Mouse (Mus musculus): ENCODE measurements at regions not wholly inside any gene's neighbourhood (a gene's known extent, or its start where the extent isn't known, plus 50 kb on each side); places are given as distances from the start of the nearest gene placed in this dataset.

DNA sequence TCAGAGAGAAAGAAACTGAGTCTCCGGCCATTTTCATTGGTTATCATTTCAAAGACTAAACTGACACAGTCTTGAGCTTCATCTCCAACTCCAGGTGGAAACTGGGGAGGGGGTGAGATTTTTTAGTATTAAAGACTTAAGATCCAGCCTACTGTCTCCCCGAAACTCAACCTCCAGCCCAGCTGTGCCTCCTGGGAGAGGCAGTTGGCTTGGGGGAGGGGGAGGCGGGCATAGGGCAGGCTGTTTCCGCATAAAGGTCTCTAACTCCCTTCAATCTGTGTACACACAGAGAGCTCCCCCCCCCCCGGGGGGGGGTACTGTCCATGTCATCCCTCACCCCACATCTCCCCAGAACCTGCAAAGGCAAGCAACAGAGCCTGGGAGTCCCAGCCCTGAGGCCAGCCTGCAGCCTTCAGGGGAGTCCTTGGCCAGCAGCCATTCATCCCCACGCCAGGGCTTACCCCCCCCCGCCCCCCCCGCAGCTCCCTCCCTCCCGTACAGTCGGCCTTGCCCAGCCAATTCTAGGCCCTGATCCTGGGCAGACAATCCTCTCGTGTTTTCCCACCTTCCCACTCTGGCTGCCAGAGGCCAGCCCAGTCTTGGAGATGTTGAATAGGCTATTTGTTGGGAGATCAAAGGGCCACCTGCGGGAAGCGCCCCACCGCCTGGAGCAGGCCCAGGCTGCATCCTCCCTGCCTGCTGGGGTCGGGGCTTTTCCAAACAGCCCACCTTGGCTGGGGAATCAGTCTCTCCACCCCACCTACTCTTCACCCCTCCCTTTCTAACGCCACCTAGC lies 245.2 kb downstream of the Bcl11b start:
- DNase-seq (ENCODE audit: low spot score in 2 of 2): no peak

- no peak for DNase-seq (ENCODE audit: low spot score in 2 of 2)
Observed at GRCm38 (mm10) chr12:107759291-107759690, 244.1 kb downstream of the Bcl11b start.

DNA sequence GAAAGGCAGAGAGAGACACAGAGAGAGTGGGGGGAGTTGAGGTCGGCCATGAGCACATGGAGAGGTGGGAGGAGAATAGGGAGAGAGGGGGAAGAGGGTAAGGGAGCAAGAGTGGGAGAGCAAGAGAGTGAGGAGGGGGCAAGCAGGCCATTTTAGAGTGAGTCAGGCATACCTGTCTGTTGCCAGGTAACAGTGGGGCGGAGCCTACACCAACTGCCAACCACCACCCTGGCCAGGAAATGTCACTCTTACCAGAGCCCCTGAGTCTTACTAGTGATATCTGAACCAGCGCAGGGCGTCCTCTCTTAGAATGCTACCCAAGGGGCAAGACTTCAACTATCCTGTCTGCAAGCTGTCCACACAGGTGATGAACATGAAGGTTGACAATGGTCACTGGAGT lies 243.5 kb downstream of the Bcl11b start:
- no peak for DNase-seq (ENCODE audit: low spot score in 2 of 2)

- DNase-seq (ENCODE audit: low spot score in 2 of 2): no peak
Observed at GRCm38 (mm10) chr12:107762140-107762539, 241.3 kb downstream of the Bcl11b start.

GRCm38 (mm10) chr12:107769801-107770515 lies 233.4 kb downstream of the Bcl11b start:
- DNase-seq (ENCODE audit: low spot score in 2 of 2): no peak

DNA sequence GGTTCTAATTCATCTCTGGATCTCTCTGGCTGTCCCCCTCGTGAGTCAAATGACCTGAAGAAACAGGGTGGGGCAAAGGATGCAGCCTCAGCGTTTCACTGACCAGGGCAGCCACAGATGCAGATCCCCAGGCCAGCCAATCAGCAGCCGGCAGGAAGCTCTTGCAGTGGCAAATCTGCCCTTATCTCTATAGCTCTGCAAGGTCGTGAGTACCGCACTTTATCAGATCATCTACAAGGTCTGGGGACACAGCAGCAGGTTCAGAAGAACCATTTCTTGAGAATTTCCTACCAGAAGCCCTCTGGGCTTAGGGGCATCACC lies 232.9 kb downstream of the Bcl11b start:
- no peak for DNase-seq (ENCODE audit: low spot score in 2 of 2)

DNA sequence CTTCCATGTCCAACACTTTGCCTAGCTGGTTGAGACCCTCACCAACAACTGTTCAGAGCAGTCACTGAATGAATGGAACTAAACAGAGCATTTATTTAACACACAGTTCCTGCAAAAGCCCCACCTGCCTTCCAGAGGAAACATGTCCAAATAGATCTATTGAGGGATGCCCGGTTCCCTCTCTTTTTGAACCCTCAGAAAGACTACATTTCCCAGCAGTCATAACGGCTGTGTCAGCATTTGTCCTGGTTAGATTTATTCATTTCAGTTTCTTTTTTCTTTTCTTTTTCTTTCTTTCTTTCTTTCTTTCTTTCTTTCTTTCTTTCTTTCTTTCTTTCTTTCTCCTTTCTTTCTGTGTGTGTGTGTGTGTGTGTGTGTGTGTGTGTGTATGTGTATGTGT lies 232.1 kb downstream of the Bcl11b start:
- no peak for DNase-seq (ENCODE audit: low spot score in 2 of 2)

- no peak for DNase-seq (ENCODE audit: low spot score in 2 of 2)
Observed at GRCm38 (mm10) chr12:107771809-107772208, 231.6 kb downstream of the Bcl11b start.

- no peak for DNase-seq (ENCODE audit: low spot score in 2 of 2)
Observed at GRCm38 (mm10) chr12:107778046-107778445, 225.4 kb downstream of the Bcl11b start.

DNA sequence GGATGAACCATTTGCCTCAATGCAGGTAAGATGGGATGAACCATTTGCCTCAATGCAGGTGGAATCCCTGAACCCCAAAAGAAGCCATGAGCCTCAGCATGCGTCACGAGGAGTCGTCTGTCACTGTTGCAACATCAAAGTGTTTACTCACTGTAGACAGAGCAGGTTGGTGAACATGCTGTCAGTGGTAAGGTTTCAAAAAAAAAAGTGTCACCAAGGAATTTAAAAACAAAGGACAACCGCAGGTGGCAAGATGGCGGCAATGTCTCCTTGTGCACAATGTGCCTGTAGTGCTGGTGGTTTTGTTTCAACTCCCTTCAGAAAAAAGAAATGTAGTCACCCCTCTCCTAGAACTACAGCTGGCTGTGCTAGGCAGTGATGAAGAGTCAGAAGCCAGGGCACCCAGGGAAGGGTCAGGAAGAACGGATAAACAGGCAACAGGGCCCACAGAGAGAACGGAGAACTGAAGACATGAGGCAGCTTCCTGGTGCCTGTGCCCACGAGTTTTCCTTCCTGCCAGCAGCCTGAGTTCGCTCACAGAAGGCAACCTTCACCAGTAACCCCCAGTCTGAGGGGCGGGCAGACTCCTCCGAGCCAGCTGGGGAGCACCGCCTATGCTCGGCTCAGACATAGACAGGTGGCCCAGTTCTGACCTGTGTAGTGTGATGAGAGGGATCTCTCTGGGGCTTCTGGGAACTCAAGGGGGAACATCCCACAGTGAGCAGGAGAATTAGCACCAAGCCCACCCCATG lies 223.9 kb downstream of the Bcl11b start:
- no peak for DNase-seq (ENCODE audit: low spot score in 2 of 2)

DNA sequence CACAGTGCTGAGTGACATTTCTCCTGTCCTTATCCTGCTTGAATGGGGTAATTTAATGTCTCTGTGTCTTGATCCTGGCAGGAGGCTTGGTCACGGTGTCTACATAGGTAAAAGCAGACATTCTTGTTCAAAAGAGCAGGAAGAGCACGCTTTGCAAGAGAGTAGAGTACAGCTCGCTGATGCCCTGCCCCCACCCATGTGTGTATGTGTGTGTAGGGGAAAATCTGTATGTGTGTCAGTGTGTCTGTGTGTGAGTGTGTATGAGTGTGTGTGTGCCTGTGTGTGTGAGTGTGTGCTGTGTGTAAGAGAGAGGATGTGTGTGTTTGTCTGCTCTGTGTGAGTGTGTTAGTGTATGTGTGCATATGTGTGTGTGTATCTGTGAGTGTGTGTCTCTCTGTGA lies 221.3 kb downstream of the Bcl11b start:
- DNase-seq (ENCODE audit: low spot score in 2 of 2): no peak

- no peak for DNase-seq (ENCODE audit: low spot score in 2 of 2)
Observed at GRCm38 (mm10) chr12:107783831-107784230, 219.6 kb downstream of the Bcl11b start.

GRCm38 (mm10) chr12:107789818-107790217 lies 213.6 kb downstream of the Bcl11b start:
- DNase-seq (ENCODE audit: low spot score in 2 of 2): no peak

DNA sequence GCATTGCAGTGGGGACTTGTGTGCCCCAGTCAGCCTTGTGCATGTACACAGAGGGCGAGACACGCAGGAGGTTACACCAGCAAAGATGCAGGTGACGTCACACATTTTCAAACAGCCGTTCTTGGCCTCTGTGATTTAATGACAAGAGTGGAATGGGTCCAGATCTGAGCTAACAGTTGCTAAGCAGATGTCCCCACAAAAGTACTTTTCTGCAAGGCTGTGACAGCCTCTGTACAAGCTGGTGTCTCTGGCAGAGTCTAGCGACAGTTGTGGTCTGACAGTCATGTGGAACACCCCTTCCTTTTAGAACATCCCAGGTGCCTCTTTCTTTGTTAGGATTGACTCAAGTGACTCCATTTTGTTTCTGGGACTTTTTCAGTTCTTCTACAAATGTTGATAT lies 203.1 kb downstream of the Bcl11b start:
- no peak for DNase-seq (ENCODE audit: low spot score in 2 of 2)

- no peak for DNase-seq (ENCODE audit: low spot score in 2 of 2)
Observed at GRCm38 (mm10) chr12:107807634-107808033, 195.8 kb downstream of the Bcl11b start.

- no peak for DNase-seq (ENCODE audit: low spot score in 2 of 2)
Observed at GRCm38 (mm10) chr12:107808158-107808715, 195.2 kb downstream of the Bcl11b start.

DNA sequence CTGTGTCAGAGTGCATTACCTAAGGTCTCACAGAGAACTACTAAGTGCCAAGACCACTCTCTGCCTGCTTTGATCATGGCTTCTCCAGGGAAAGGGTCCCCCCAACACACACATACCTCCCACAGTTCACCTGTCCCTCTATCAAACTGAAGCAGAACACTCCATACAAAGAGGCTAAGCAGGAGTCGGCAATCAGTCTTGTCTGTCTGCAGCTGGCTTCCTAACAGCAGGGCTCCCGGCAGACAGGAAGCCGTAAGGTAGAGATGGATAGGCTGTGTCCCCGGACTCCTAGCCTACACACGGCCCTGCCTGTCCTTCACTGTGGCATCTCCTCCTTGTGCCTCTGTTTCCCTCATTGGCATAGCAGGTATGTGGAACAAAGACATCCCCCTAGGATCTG lies 192.2 kb downstream of the Bcl11b start:
- no peak for DNase-seq (ENCODE audit: low spot score in 2 of 2)

GRCm38 (mm10) chr12:107812549-107813335 lies 190.7 kb downstream of the Bcl11b start:
- DNase-seq (ENCODE audit: low spot score in 2 of 2): peak; percentile 26 to 41

- DNase-seq (ENCODE audit: low spot score in 2 of 2): no peak
Observed at GRCm38 (mm10) chr12:107814926-107815325, 188.5 kb downstream of the Bcl11b start.

- no peak for DNase-seq (ENCODE audit: low spot score in 2 of 2)
Observed at GRCm38 (mm10) chr12:107823768-107824394, 179.5 kb downstream of the Bcl11b start.

DNA sequence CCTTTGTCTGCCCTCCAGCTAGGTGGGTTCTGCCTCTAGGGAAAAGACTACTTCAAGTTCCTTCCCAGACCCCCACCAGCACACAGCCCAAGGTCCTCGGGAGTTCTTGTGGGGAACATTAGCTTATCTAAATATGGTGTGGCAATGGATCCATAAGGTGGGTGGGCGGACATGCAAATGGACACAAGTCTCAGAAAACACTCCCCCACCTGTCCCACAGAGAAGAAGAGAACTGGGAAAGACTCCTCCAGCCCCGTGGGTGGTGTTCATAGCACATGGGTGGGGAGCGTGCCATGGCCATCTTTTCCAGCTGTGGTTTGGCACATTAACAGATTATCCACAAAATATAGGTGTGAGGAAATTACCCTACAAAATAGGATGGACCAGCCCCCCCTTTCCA lies 177.5 kb downstream of the Bcl11b start:
- DNase-seq (ENCODE audit: low spot score in 2 of 2): peak in 1 of 2 experiments; percentile 56
